Mouse (Mus musculus): Measurements from ENCODE around the gene Cdk9.

- TF ChIP-seq CTCF (IDR thresholded peaks at IDR 0.05; ENCODE audit: control insufficient read depth, insufficient read depth, insufficient read length) = no peak
- no peak for TF ChIP-seq MYOG (IDR thresholded peaks at IDR 0.05; ENCODE audit: control insufficient read depth, extremely low read depth, insufficient read length)
- TF ChIP-seq MYOD1 (IDR thresholded peaks at IDR 0.05; ENCODE audit: control insufficient read depth, insufficient read length, low read depth) = no peak
- TF ChIP-seq USF1 (IDR thresholded peaks at IDR 0.05; ENCODE audit: low read depth) = no peak
- no peak for TF ChIP-seq MAX (IDR thresholded peaks at IDR 0.05)
- TF ChIP-seq CEBPB (IDR thresholded peaks at IDR 0.05; ENCODE audit: low read depth) = no peak
- TF ChIP-seq FOSL1 (IDR thresholded peaks at IDR 0.05; ENCODE audit: insufficient read depth, low read length, poor library complexity, severe bottlenecking) = no peak
Observed at GRCm38 (mm10) chr2:32661509-32662107, 51.3 kb downstream of the Cdk9 start.
